Mouse (Mus musculus) myocyte (in vitro differentiated cells): ENCODE results near the gene St3gal6. TPM values are rescaled to one million over a fixed set of nuclear protein-coding genes. Genes with fewer than 3 reads are reported as not detected.

ENCODE experiments used
- H3K27me3 ChIP-seq: one replicate; pipeline ENCODE4 v1.6.1; 2011; ENCODE audit not compliant: control insufficient read depth, insufficient read depth, insufficient read length
- H3K36me3 ChIP-seq: one replicate; pipeline ENCODE4 v1.6.1; 2011; ENCODE audit not compliant: control insufficient read depth, insufficient read depth
- H3K4me2 ChIP-seq: one replicate; pipeline ENCODE4 v1.6.1; 2011; ENCODE audit warnings: low read depth, control low read depth
- H3K4me3 ChIP-seq: one replicate; pipeline ENCODE4 v1.5.1; 2011; ENCODE audit warnings: mild to moderate bottlenecking, control low read depth, moderate library complexity
- H3K79me2 ChIP-seq: one replicate; pipeline ENCODE4 v1.6.1; 2011; ENCODE audit not compliant: control insufficient read depth, insufficient read depth
- H3ac ChIP-seq: one replicate; pipeline ENCODE4 v1.6.1; 2011; ENCODE audit not compliant: control insufficient read depth, insufficient read length
- CEBPB ChIP-seq: IDR thresholded peaks from 2 replicates; pipeline ENCODE4 v1.6.1; 2011; ENCODE audit warnings: mild to moderate bottlenecking, moderate library complexity; ENCODE audit not compliant: poor library complexity, insufficient read depth, severe bottlenecking
- E2F4 ChIP-seq: IDR thresholded peaks from one replicate; pipeline ENCODE4 v1.6.1; 2011; ENCODE audit warnings: mild to moderate bottlenecking, control low read depth, moderate library complexity; ENCODE audit not compliant: insufficient read depth
- MAX ChIP-seq: IDR thresholded peaks from one replicate; pipeline ENCODE4 v1.6.1; 2011; ENCODE audit warnings: low read depth, mild to moderate bottlenecking, control low read depth
- MYOD1 ChIP-seq, 3 experiments: IDR thresholded peaks; one replicate each; pipeline ENCODE4 v1.6.1; 2011; ENCODE audit warnings: control low read depth in 2 of 3, low read depth in 2 of 3, mild to moderate bottlenecking in 2 of 3, moderate library complexity in 1 of 3; ENCODE audit not compliant: insufficient read length in 2 of 3, control insufficient read depth in 1 of 3
- MYOG ChIP-seq, 3 experiments: IDR thresholded peaks; one replicate each; pipeline ENCODE4 v1.6.1; 2011; ENCODE audit warnings: control low read depth in 2 of 3, low read depth in 2 of 3, mild to moderate bottlenecking in 2 of 3; ENCODE audit not compliant: insufficient read length in 2 of 3, control insufficient read depth in 1 of 3, insufficient read depth in 1 of 3
- POLR2A ChIP-seq: IDR thresholded peaks from one replicate; pipeline ENCODE4 v1.6.1; 2011; ENCODE audit warnings: low read depth, mild to moderate bottlenecking, control low read depth, moderate library complexity; ENCODE audit not compliant: insufficient read length
- POLR2AphosphoS2 ChIP-seq: IDR thresholded peaks from one replicate; pipeline ENCODE4 v1.6.1; 2011; ENCODE audit warnings: low read depth, control low read depth; ENCODE audit not compliant: insufficient read length
- REST ChIP-seq: IDR thresholded peaks from one replicate; pipeline ENCODE4 v1.6.1; 2011; ENCODE audit warnings: mild to moderate bottlenecking, control low read depth, moderate library complexity; ENCODE audit not compliant: insufficient read depth, insufficient read length
- SRF ChIP-seq: IDR thresholded peaks from one replicate; pipeline ENCODE4 v1.6.1; 2011; ENCODE audit warnings: low read depth; ENCODE audit not compliant: control insufficient read depth, insufficient read length
- TCF12 ChIP-seq: IDR thresholded peaks from one replicate; pipeline ENCODE4 v1.6.1; 2011; ENCODE audit warnings: mild to moderate bottlenecking, control low read depth; ENCODE audit not compliant: poor library complexity, insufficient read depth, severe bottlenecking
- TCF3 ChIP-seq: IDR thresholded peaks from one replicate; pipeline ENCODE4 v1.6.1; 2011; ENCODE audit warnings: low read depth, control low read depth; ENCODE audit not compliant: insufficient read length
- USF1 ChIP-seq: IDR thresholded peaks from one replicate; pipeline ENCODE4 v1.6.1; 2011; ENCODE audit warnings: low read depth, mild to moderate bottlenecking, control low read depth, moderate library complexity
- polyA plus RNA-seq: library from polyadenylated mRNA; unstranded; fragments of >200 nt; fragmentation: generic; extraction: Trizol; gene quantifications from one replicate; pipeline ENCODE4 v1.2.1, GENCODE M21; 2012; ENCODE audit warnings: missing spikeins

The St3gal6 gene
- polyA plus RNA-seq, 1 experiment = 0.18 TPM

GRCm38 (mm10) chr16:58535236-58535635 lies 11.2 kb upstream of the St3gal6 start:
- Histone ChIP-seq H3K27me3 (no peaks in the 10 kb centered on the region), H3K36me3 (no peaks in the 10 kb centered on the region), H3ac (no peak overlapping the region), H3K79me2 (no peaks in the 10 kb centered on the region), H3K4me3 (no peak overlapping the region), H3K4me2 (no peak overlapping the region)
- no peak for TF ChIP-seq TCF3
- TF ChIP-seq CEBPB = no peak
- no peak for TF ChIP-seq MYOD1 (IDR thresholded peaks at IDR 0.05; ENCODE audit: control insufficient read depth in 1 of 3, insufficient read length in 2 of 3, low read depth in 2 of 3)
- no peak for TF ChIP-seq SRF
- no peak for TF ChIP-seq MYOG (IDR thresholded peaks at IDR 0.05; ENCODE audit: control insufficient read depth in 1 of 3, insufficient read depth in 1 of 3, insufficient read length in 2 of 3, low read depth in 2 of 3)
- no peak for TF ChIP-seq MAX
- no peak for TF ChIP-seq POLR2AphosphoS2
- TF ChIP-seq POLR2A = no peak
- TF ChIP-seq E2F4 = no peak
- TF ChIP-seq TCF12 = no peak
- TF ChIP-seq REST = no peak
- no peak for TF ChIP-seq USF1

- no peak for TF ChIP-seq MYOD1 (IDR thresholded peaks at IDR 0.05; ENCODE audit: control insufficient read depth in 1 of 3, insufficient read length in 2 of 3, low read depth in 2 of 3)
- TF ChIP-seq POLR2A = no peak
- TF ChIP-seq POLR2AphosphoS2 = no peak
- TF ChIP-seq TCF12 = no peak
- TF ChIP-seq CEBPB = no peak
- TF ChIP-seq E2F4 = no peak
- no peak for TF ChIP-seq USF1
- TF ChIP-seq SRF = no peak
- Histone ChIP-seq H3K79me2 (no peaks in the 10 kb centered on the region), H3K4me3 (no peak overlapping the region), H3K27me3 (no peaks in the 10 kb centered on the region), H3ac (no peak overlapping the region), H3K4me2 (no peak overlapping the region), H3K36me3 (no peaks in the 10 kb centered on the region)
Observed at GRCm38 (mm10) chr16:58534245-58535142, 10.5 kb upstream of the St3gal6 start.

DNA sequence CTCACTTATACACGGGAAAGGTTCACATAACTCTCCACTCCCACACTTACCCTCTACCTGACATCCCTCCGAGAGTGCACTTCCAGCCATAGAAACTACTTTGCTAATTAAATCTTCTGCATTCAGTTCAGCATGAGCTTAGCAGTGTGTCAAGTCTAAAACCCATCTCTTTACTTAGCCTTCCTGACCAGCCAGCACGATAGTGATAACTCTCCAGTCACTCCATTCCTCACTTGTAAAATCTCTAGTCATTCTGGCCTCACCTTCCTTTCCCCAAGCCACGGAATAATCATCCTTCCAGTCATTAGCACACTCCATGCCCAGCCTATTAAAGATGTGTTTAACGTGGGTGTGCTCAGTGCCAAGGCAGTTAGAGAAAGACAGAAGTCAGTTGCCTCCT lies 9.7 kb upstream of the St3gal6 start:
- no peaks in the 10 kb centered on the region for H3K27me3 ChIP-seq
- no peak for TF ChIP-seq CEBPB
- TF ChIP-seq REST = no peak
- no peak for TF ChIP-seq TCF12
- TF ChIP-seq USF1 = no peak
- no peak for TF ChIP-seq E2F4
- no peak for TF ChIP-seq SRF
- TF ChIP-seq MYOD1 (IDR thresholded peaks at IDR 0.05; ENCODE audit: control insufficient read depth in 1 of 3, insufficient read length in 2 of 3, low read depth in 2 of 3) = no peak
- no peak overlapping the region for H3K4me2 ChIP-seq
- no peaks in the 10 kb centered on the region for H3K36me3 ChIP-seq
- H3K4me3 ChIP-seq = no peak overlapping the region
- H3ac ChIP-seq = no peak overlapping the region
- H3K79me2 ChIP-seq = no peaks in the 10 kb centered on the region

DNA sequence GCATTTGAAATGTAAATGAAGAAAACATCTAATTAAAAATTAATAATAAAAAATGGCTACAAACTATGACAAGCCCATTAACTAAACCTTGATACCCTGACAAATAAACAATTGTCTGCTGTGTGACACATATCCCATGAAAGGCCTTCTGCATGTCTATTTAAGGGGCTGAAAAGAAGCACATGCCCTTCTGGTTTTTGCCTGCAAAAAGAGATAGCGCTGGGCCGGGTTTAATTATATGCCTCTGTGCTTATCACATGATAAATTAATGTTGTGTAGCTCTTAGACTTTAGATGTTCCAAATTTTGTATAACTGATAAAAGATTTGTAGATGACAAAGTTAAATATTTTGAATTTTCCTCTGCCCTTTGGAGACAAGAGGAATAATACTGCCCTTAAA lies 9.2 kb upstream of the St3gal6 start:
- H3K27me3 ChIP-seq = no peaks in the 10 kb centered on the region
- no peak overlapping the region for H3K4me3 ChIP-seq
- no peaks in the 10 kb centered on the region for H3K79me2 ChIP-seq
- H3K4me2 ChIP-seq = no peak overlapping the region
- H3K36me3 ChIP-seq = no peaks in the 10 kb centered on the region
- TF ChIP-seq MYOD1 (IDR thresholded peaks at IDR 0.05; ENCODE audit: control insufficient read depth in 1 of 3, insufficient read length in 2 of 3, low read depth in 2 of 3) (no peak), USF1 (no peak), CEBPB (no peak), SRF (no peak), TCF3 (no peak), REST (no peak), POLR2AphosphoS2 (no peak), POLR2A (no peak), E2F4 (no peak), TCF12 (no peak), MAX (no peak), MYOG (IDR thresholded peaks at IDR 0.05; ENCODE audit: control insufficient read depth in 1 of 3, insufficient read depth in 1 of 3, insufficient read length in 2 of 3, low read depth in 2 of 3) (no peak)
- no peak overlapping the region for H3ac ChIP-seq

GRCm38 (mm10) chr16:58532511-58532910 lies 8.5 kb upstream of the St3gal6 start:
- Histone ChIP-seq H3ac (no peak overlapping the region), H3K4me3 (no peak overlapping the region), H3K79me2 (no peaks in the 10 kb centered on the region), H3K27me3 (no peaks in the 10 kb centered on the region), H3K4me2 (no peak overlapping the region), H3K36me3 (no peaks in the 10 kb centered on the region)
- TF ChIP-seq USF1 (no peak), TCF3 (no peak), CEBPB (no peak), MYOD1 (IDR thresholded peaks at IDR 0.05; ENCODE audit: control insufficient read depth in 1 of 3, insufficient read length in 2 of 3, low read depth in 2 of 3) (no peak), SRF (no peak), TCF12 (no peak), MAX (no peak), E2F4 (no peak), POLR2A (no peak), POLR2AphosphoS2 (no peak), REST (no peak), MYOG (IDR thresholded peaks at IDR 0.05; ENCODE audit: control insufficient read depth in 1 of 3, insufficient read depth in 1 of 3, insufficient read length in 2 of 3, low read depth in 2 of 3) (no peak)
